Mouse (Mus musculus) E14TG2a.4 (cell line): ENCODE results near the gene Syngr3.

Experiments used
- CTCF ChIP-seq: conservative IDR thresholded peaks from 2 replicates; pipeline ENCODE4 v1.5.1; 2014; ENCODE audit warnings: low read length
- NANOG ChIP-seq: IDR thresholded peaks from 2 replicates; pipeline ENCODE4 v1.6.1; 2014; ENCODE audit warnings: borderline replicate concordance, low read length, mixed read lengths

GRCm38 (mm10) chr17:24644030-24644715 is 45.6 kb downstream of the Syngr3 start:
- no peak for TF ChIP-seq CTCF
- TF ChIP-seq NANOG = no peak
